Mouse (Mus musculus) natural killer cell, adult 2 months (primary cell): ENCODE measurements at regions not wholly inside any gene's neighbourhood (a gene's known extent, or its start where the extent isn't known, plus 50 kb on each side); places are given as distances from the start of the nearest gene placed in this dataset.

Experiments used
- DNase-seq, 2 experiments: peaks; one replicate each; pipeline ENCODE4 v3.0.0; 2022; ENCODE audit warnings: low spot score in 2 of 2

GRCm38 (mm10) chr8:26513001-26513400 is 393.7 kb downstream of the Gm45692 start:
- DNase-seq, result no peak

GRCm38 (mm10) chr8:26524237-26524636 is 404.9 kb downstream of the Gm45692 start:
- DNase-seq, result no peak

- no peak for DNase-seq
These were observed 407.3 kb downstream of the Gm45692 start for GRCm38 (mm10) chr8:26526474-26527185.

GRCm38 (mm10) chr8:26527186-26527580 is 407.8 kb downstream of the Gm45692 start:
- no peak for DNase-seq

GRCm38 (mm10) chr8:26529921-26530320 is 410.6 kb downstream of the Gm45692 start:
- DNase-seq, result no peak

- DNase-seq, result no peak
These were observed 414.4 kb downstream of the Gm45692 start for GRCm38 (mm10) chr8:26533444-26534421.

- no peak for DNase-seq
These were observed 416.5 kb downstream of the Gm45692 start for GRCm38 (mm10) chr8:26535816-26536215.

GRCm38 (mm10) chr8:26553691-26554090 is 423.4 kb upstream of the Zfp703 start:
- no peak for DNase-seq

- DNase-seq, result no peak
These were observed 417.9 kb upstream of the Zfp703 start for GRCm38 (mm10) chr8:26559196-26559595.

- DNase-seq, result no peak
These were observed 414.0 kb upstream of the Zfp703 start for GRCm38 (mm10) chr8:26563151-26563550.

GRCm38 (mm10) chr8:26564254-26564653 is 412.9 kb upstream of the Zfp703 start:
- no peak for DNase-seq

- DNase-seq, result no peak
These were observed 408.6 kb upstream of the Zfp703 start for GRCm38 (mm10) chr8:26568423-26569060.

GRCm38 (mm10) chr8:26588841-26589240 is 388.3 kb upstream of the Zfp703 start:
- DNase-seq, result no peak

GRCm38 (mm10) chr8:26590591-26591212 is 386.4 kb upstream of the Zfp703 start:
- DNase-seq, result no peak

- DNase-seq, result no peak
These were observed 385.9 kb upstream of the Zfp703 start for GRCm38 (mm10) chr8:26591266-26591665.

GRCm38 (mm10) chr8:26593536-26594368 is 383.4 kb upstream of the Zfp703 start:
- DNase-seq, result no peak

GRCm38 (mm10) chr8:26594369-26594920 is 382.7 kb upstream of the Zfp703 start:
- DNase-seq, result no peak

- DNase-seq, result no peak
These were observed 381.6 kb upstream of the Zfp703 start for GRCm38 (mm10) chr8:26595431-26596018.

- no peak for DNase-seq
These were observed 380.3 kb upstream of the Zfp703 start for GRCm38 (mm10) chr8:26596665-26597362.

GRCm38 (mm10) chr8:26598520-26598919 is 378.6 kb upstream of the Zfp703 start:
- no peak for DNase-seq
